Mouse (Mus musculus) CH12.LX (cell line): ENCODE results near the gene Slc25a38. TPM values are rescaled to one million over a fixed set of nuclear protein-coding genes. Genes with fewer than 3 reads are reported as not detected.

Experiments
- DNase-seq: peaks from one replicate; pipeline ENCODE4 v3.0.0-alpha.2; 2013; ENCODE audit errors: extremely low read depth
- H3K27ac ChIP-seq: 2 replicates; pipeline ENCODE4 v1.5.1; 2012; ENCODE audit warnings: low read depth, mild to moderate bottlenecking, control low read depth, moderate library complexity; ENCODE audit not compliant: insufficient read depth
- H3K27me3 ChIP-seq: replicated peaks from 2 replicates; pipeline ENCODE3; 2012; ENCODE audit warnings: inconsistent platforms
- H3K36me3 ChIP-seq, 2 experiments: replicated peaks in 1 of 2; 2 replicates each; pipeline versions ENCODE3 to v1.6.1; 2012; ENCODE audit warnings: inconsistent platforms in 1 of 2, low read length in 1 of 2, mild to moderate bottlenecking in 1 of 2, mixed read lengths in 1 of 2, moderate library complexity in 1 of 2; ENCODE audit not compliant: control insufficient read depth in 1 of 2, insufficient read depth in 1 of 2
- H3K4me1 ChIP-seq, 2 experiments: 2 replicates each; pipeline ENCODE4 v1.6.1; 2012; ENCODE audit warnings: inconsistent platforms in 1 of 2, moderate library complexity in 1 of 2; ENCODE audit not compliant: insufficient read depth in 2 of 2, control insufficient read depth in 1 of 2
- H3K4me2 ChIP-seq: 2 replicates; pipeline ENCODE4 v1.6.1; 2012; ENCODE audit warnings: low read depth, mild to moderate bottlenecking, control low read depth; ENCODE audit not compliant: poor library complexity, insufficient read depth, severe bottlenecking
- H3K4me3 ChIP-seq, 3 experiments: fragments of 150-350 bp in 1 of 3; sonication (generic) in 1 of 3; replicated peaks in 1 of 3; 2 replicates each; pipeline versions ENCODE3 to v1.5.1; 2011 to 2012; ENCODE audit warnings: low read depth in 2 of 3, low read length in 2 of 3, mild to moderate bottlenecking in 2 of 3, moderate library complexity in 2 of 3, control low read depth in 1 of 3, improper control_type of control experiment in 1 of 3, inconsistent platforms in 1 of 3, mixed read lengths in 1 of 3; ENCODE audit not compliant: poor library complexity in 1 of 3
- H3K79me2 ChIP-seq: replicated peaks from 2 replicates; pipeline ENCODE4 v1.6.1; 2012; ENCODE audit warnings: mild to moderate bottlenecking, moderate library complexity; ENCODE audit not compliant: control insufficient read depth, poor library complexity, insufficient read depth, severe bottlenecking; ENCODE audit errors: extremely low read depth
- H3K9ac ChIP-seq: 2 replicates; pipeline ENCODE4 v1.6.1; 2012; ENCODE audit warnings: low read depth, mild to moderate bottlenecking, control low read depth, moderate library complexity; ENCODE audit not compliant: insufficient read depth
- H3K9me3 ChIP-seq: replicated peaks from 2 replicates; pipeline ENCODE3; 2012; ENCODE audit warnings: low read length, inconsistent platforms, mixed read lengths
- CTCF ChIP-seq, 2 experiments: IDR thresholded peaks in 1 of 2; conservative IDR thresholded peaks in 1 of 2; 2 replicates each; pipeline ENCODE4 v1.5.1; 2011 to 2012; ENCODE audit warnings: low read depth in 2 of 2, low read length in 2 of 2, improper control_type of control experiment in 1 of 2, inconsistent platforms in 1 of 2, mild to moderate bottlenecking in 1 of 2, moderate library complexity in 1 of 2
- ETS1 ChIP-seq: conservative IDR thresholded peaks from 2 replicates; pipeline ENCODE4 v1.6.1; 2012; ENCODE audit warnings: low read depth, mild to moderate bottlenecking, inconsistent platforms, low read length, improper control_type of control experiment, moderate library complexity
- IRF4 ChIP-seq: IDR thresholded peaks from 2 replicates; pipeline ENCODE4 v1.6.1; 2014; ENCODE audit warnings: low read depth, mild to moderate bottlenecking, inconsistent platforms, low read length, improper control_type of control experiment
- NELFE ChIP-seq: IDR thresholded peaks from 2 replicates; pipeline ENCODE4 v1.6.1; 2011; ENCODE audit warnings: low read depth, low read length, improper control_type of control experiment
- RAD21 ChIP-seq: IDR thresholded peaks from 2 replicates; pipeline ENCODE4 v1.6.1; 2011; ENCODE audit warnings: low read depth, mild to moderate bottlenecking, low read length, improper control_type of control experiment, moderate library complexity
- RCOR1 ChIP-seq: conservative IDR thresholded peaks from 2 replicates; pipeline ENCODE4 v1.6.1; 2012; ENCODE audit warnings: low read depth, mild to moderate bottlenecking, inconsistent platforms, low read length, improper control_type of control experiment
- SMC3 ChIP-seq: IDR thresholded peaks from 2 replicates; pipeline ENCODE4 v1.6.1; 2011; ENCODE audit warnings: low read depth, low read length, improper control_type of control experiment
- USF1 ChIP-seq: IDR thresholded peaks from 2 replicates; pipeline ENCODE4 v1.6.1; 2014; ENCODE audit warnings: low read depth, mild to moderate bottlenecking, inconsistent platforms, low read length, improper control_type of control experiment
- dilution Hi-C: fragments of 300-500 bp; cut with MboI; formaldehyde crosslinking; loops from 2 replicates; pipeline ENCODE4 v1.14.3; 2020; ENCODE audit warnings: low sequenced_read_pairs; ENCODE audit not compliant: extremely low pct_unique_long_range_greater_than_20kb, extremely low pct_ligation_motif_present
- in situ Hi-C: fragments of 300-500 bp; cut with MboI; formaldehyde crosslinking; loops from 3 replicates; pipeline ENCODE4 v1.14.3; 2019; ENCODE audit warnings: low sequenced_read_pairs, low pct_ligation_motif_present, low pct_unique_long_range_greater_than_20kb, mixed read lengths
- polyA plus RNA-seq: library from polyadenylated mRNA; unstranded; fragments of >175 nt; gene quantifications from 2 replicates; pipeline ENCODE4 v1.2.1, GENCODE M21; 2012; ENCODE audit warnings: low read depth; ENCODE audit not compliant: insufficient read length
- total RNA-seq, 2 experiments: library from RNA; depleted of rRNA; stranded (reverse); fragments of 300-350 nt in 1 of 2; fragments of >200 nt in 1 of 2; gene quantifications; 2 replicates each; pipeline ENCODE4 v1.2.3; 2012 to 2014

The Slc25a38 gene
- total and polyA plus RNA-seq, 3 experiments, result 20.3 to 24.4 (median 22.3) TPM

GRCm38 (mm10) chr9:120089125-120089524 lies 21.0 kb upstream of the Slc25a38 start:
- H3K79me2 ChIP-seq, result no peaks in the 10 kb centered on the region
- no peak overlapping the region for H3K4me3 ChIP-seq
- peaks cover 11% of the 10 kb centered on the region for H3K9me3 ChIP-seq
- no peaks in the 10 kb centered on the region for H3K36me3 ChIP-seq
- no peak overlapping the region for H3K4me2 ChIP-seq
- H3K27ac ChIP-seq, result no peak overlapping the region
- no peaks in the 10 kb centered on the region for H3K4me1 ChIP-seq
- TF ChIP-seq SMC3, result peak; percentile 17
- no peak for TF ChIP-seq IRF4
- TF ChIP-seq CTCF (conservative IDR thresholded peaks at IDR 0.05 in 1 of 2, IDR thresholded peaks at IDR 0.05 in 1 of 2; ENCODE audit: low read depth in 2 of 2, low read length in 2 of 2), result peak; percentile 22 to 32; a peak in 3 of 4 replicates
- TF ChIP-seq USF1, result no peak
- dilution Hi-C loops (no loop called here), in situ Hi-C loops (no loop called here)
- no peak for DNase-seq
- no peak overlapping the region for H3K9ac ChIP-seq
- peaks cover 17% of the 10 kb centered on the region for H3K27me3 ChIP-seq

GRCm38 (mm10) chr9:120091086-120091485 lies 19.1 kb upstream of the Slc25a38 start:
- Histone ChIP-seq H3K79me2 (no peaks in the 10 kb centered on the region), H3K9ac (no peak overlapping the region), H3K27me3 (peaks cover 8% of the 10 kb centered on the region), H3K4me1 (no peaks in the 10 kb centered on the region), H3K4me2 (no peak overlapping the region), H3K9me3 (peaks cover 11% of the 10 kb centered on the region), H3K27ac (no peak overlapping the region), H3K4me3 (no peak overlapping the region), H3K36me3 (no peaks in the 10 kb centered on the region)
- in situ Hi-C loops, result no loop called here
- TF ChIP-seq NELFE, result no peak
- TF ChIP-seq RCOR1, result no peak
- dilution Hi-C loops, result no loop called here
- DNase-seq, result no peak

- no peak for DNase-seq
- peaks cover 4% of the 10 kb centered on the region for H3K27me3 ChIP-seq
- no peaks in the 10 kb centered on the region for H3K4me1 ChIP-seq
- no peak for TF ChIP-seq CTCF (conservative IDR thresholded peaks at IDR 0.05 in 1 of 2, IDR thresholded peaks at IDR 0.05 in 1 of 2; ENCODE audit: low read depth in 2 of 2, low read length in 2 of 2)
- no peak for TF ChIP-seq RAD21
- no peak for TF ChIP-seq ETS1
- in situ Hi-C loops (no loop called here), dilution Hi-C loops (no loop called here)
- H3K4me2 ChIP-seq, result no peak within 1 kb of the TSS
- no peaks in the 10 kb centered on the region for H3K79me2 ChIP-seq
- H3K36me3 ChIP-seq, result no peaks in the 10 kb centered on the region
- H3K9ac ChIP-seq, result no peak within 1 kb of the TSS
- no peak within 1 kb of the TSS for H3K27ac ChIP-seq
- peaks cover 11% of the 10 kb centered on the region for H3K9me3 ChIP-seq
- no peak within 1 kb of the TSS for H3K4me3 ChIP-seq
Observed at GRCm38 (mm10) chr9:120091696-120092238, 18.4 kb upstream of the Slc25a38 start, which contains the start of gene Ccr8. Gene Ccr8, plus strand, starts transcription at chr9:120092114.
